Mouse (Mus musculus) embryo, embryonic 11 days (tissue): Measurements from ENCODE around the gene Gm17455.

Source experiments
- DNase-seq: peaks from one replicate; pipeline ENCODE4 v3.0.0-alpha.2; 2015

The Gm17455 gene

DNA sequence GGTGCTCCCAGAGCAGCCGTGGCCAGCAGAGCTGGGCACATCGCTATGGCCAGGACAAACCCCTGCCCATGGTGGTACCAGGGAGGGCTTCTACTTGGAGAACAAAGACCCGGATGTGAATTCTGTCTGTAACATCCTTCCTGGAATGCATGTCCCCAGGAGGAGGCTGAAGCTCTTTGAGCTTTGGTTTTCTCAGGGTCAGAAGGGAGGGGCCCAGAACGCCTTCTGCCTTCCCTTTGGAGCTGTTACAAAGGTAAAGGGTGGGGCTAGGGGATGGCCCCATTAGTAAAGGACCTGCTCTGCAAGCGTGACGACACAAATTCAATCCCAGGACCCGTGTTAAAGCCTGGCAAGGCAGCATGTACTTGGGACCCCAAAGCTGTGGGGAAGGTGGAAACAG, 23.2 kb downstream of the Gm17455 start:
- no peak for DNase-seq

DNA sequence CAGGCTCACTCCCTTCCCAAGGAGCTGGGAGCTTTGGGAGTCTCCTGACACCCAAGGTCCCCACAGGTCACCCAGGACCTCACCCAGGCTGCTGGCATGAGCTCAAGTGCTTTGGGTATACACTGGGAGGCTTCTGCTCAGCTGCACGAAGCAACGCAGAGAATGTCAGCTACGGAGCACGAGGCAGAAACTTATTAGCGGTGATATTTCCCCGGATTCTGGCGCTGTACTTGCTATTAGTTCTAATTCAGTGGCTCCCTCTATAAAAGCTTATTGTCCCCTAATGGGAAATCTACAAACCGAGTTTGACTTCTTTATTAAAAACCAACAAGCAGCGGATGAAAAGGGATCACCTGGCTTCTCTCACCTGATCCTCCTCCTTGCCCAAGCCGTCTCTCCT, 30.5 kb downstream of the Gm17455 start:
- no peak for DNase-seq

DNA sequence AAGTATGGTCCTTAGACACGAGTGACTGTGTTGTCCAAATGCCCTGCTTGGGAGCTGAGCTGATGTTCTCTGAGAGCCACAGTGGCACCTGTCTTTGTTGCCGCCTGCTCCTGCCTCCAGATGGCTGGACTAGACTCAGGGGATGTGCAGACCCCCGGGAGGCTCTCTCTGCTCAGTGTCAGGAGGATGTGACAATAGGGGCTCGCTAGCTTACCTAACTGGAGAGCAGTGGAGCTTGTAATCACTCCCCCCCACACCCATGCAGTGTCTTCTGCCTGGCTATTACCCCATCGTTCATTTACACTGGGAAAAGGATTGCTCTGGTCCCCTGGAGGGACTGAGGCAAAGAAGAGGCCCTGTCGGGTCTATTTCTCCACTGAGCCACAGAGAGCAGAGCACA, 31.1 kb downstream of the Gm17455 start:
- DNase-seq = no peak

DNA sequence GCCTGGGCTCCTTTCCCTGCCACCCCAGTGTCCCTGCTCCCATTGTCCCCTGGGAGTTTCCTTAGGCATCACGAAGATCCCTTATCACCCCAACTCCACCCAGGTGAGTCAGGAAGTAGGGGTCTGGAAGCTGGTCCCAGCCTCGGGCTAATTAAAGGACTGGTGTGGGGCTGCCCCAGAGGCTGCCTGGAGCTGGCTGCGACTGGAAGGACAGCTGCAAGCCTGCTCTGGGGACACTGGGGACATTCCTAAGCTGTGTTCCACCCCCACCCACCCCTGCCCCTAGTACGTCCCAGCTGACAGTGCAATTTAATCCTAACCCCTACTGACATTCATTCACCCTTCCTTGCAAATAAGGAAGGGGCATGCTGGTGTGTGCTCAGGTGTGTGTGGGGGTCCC, 33.2 kb downstream of the Gm17455 start:
- DNase-seq = no peak

DNA sequence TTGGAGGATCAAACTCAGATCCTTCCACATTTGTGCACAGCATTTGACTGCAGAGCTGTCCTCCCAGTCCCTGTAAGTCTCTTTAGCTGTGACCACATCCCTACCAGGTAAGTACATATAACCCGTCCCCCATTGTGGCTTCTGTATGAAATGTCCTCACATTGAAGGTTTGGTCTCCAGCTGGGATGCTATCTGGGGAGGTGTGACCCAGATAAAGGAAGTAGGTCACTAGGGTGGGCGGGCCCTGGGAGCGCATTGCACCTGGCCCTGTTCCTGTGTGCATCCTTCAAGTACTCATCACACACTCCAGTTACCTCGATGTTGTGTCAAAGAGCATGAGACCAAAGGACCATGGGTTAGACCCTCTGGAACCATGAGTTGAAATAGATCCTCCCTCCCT, 42.8 kb downstream of the Gm17455 start:
- DNase-seq = no peak

DNA sequence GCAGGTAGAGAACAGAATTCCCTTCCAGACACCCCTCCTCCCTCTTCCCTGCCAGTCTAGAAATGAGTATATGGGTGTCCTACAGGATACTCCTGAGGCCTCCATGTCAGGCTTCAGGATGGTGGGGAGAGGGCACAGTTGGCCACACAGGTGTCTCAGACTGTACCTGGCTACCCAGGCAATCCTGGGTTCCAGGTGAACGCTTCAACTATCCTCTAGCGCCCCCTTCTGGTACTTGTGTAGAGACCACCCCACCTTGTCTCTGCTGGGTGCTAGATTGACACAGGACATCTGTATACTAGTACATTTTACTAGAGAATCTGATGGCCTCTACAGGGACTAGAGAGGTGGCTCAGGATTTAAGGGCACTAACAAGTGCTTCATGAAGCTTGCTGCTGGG, 43.6 kb downstream of the Gm17455 start:
- peak; percentile 16 for DNase-seq

DNA sequence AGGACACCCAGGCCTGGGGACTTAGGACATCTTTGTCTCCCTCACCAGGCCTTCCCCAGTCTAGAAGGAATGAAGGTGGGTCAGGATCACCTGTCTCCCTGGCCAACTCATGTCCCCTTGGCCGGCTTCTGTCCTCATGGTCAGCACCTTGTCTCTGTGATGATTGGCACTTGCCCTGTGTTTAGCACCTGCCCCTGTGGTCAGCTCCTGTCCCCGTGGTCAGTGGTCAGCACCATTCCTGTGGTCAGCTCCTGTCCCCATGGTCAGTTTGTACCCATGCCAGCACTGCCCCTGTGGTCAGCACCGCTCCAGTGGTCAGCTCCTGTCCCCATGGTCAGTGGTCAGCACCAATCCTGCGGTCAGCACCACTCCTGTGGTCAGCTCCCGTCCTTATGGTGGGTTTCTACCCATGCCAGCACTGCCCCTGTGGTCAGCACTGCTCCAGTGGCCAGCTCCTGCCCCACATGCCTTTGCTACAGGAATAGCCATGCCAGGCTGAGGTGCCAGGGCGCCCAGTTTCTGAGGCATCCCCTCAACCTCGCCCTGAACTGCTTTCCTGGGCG, 45.6 kb downstream of the Gm17455 start:
- DNase-seq = peak; percentile 80

DNA sequence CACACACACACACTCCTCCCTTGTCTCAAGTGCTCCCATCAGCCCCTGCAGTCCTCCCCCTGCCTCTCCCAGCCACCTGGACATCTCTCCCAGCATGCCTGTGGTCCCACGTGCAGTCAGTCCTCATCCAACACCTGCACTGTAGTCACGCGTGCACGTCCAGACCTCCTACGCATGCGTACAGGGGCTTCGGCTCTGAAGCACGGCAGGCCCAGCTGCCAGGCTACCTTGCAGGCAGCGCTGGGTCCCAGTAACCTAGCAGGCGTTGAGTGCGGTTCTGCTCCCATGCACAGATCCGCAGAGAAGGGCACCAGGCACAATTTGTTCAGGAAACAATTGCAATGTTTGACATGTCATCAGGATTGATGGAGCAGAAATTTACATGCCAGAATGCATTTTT, 47.7 kb downstream of the Gm17455 start:
- DNase-seq = no peak
